Mouse (Mus musculus): ENCODE results near the gene Il33.

Il33 gene

DNA sequence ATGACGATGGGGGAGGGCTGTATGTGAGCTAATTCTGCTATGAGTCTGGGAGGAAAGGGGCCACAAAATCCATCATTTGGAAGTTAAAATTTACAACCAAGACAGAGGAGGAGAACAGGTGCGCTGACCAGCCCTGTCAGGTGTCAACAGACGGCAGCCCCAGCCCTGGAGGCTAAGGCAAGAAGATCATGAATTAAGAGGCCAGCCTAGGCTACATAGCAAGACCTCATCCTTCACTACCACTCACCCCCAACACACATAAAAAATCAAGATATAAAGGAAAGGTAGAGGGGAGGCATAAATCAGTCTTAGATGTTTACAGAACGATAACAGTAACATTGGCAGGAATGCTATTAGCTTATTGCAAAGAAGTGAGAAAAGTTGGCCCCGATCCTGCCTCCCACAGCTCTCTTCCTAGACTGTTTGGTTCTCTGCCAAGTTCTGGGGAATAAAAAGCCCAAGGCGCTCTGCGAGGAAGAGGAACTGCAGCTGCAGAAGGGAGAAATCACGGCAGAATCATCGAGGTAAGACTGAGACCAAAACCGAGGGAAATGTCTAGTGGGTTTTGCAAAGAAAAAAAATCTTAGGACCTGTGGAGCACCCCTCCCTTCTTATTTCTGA lies at the start of gene Il33:
Il33 (plus strand) TSS at position 477 of the 621 bp plus-strand sequence.
- no peak for DNase-seq (ENCODE audit: low spot score in 2 of 2)

DNA sequence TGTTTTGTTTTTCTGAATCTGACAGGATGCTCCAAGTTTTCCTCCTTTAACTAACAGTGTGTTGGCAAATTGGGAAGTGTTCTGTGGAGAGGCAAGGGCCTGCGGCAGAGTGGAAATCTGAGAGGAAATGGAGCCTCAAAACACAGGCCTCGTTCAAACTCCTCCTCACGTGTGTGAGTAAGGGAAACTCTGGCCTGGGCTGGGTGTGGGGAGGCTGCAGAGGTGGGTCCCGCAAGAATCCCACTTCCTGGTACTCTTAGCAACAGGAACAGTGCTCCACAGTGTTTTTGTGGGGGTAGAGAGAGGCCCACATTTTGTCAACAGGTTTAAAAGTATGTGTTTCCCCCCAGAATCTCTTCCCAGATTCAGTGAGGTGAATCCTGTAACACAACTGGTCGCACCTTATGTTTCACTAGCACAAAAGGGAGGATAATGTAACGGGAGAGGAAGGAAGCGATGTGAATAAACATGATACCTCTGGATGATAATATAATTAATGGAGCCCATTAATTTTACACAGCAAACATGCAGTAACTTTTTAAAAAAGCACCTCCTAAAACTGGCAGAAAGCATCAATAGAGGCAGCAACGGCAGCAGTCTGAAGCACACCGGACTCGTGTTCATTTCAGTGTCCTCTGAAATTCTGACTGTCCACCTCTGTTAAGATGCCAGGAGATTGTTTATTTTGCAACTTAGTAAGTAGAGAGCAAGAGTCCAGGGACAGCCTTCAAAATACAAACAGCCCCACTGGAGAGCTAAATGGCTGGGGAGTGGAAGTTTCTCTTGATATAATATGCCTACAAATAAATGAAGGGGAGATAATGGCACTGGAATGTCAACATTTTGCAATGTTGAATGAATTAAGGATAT lies 47.3 kb upstream of the Il33 start:
- DNase-seq (ENCODE audit: low spot score in 2 of 2) = no peak

DNA sequence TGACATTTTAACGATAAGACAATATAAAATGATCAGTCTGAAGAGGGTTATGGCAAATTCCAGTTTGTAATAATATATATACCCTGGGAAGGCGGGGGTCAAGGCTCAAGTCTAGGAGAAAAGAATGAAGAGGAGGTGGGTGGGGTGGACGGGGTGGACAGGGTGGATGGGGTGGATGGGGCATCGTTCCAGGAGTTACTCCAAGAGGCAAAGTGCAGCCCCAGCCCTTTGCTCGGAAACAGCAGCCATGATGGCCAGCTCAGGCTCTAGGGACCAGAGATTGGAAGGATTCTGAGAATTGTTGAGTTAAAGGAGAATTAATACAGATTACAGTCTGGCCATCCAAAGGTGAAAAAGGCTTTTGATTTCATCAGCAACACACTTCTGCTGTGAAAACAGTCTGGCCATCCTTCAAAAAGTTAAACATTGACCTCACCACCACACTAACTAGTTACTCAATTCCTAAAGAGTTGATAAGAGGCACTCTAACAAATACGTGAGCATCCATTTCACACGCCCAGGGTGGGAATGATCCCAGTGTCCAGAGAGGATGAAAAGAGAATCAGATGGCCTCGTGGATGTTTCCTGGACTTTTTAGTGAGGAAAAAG lies 45.9 kb upstream of the Il33 start:
- DNase-seq (ENCODE audit: low spot score in 2 of 2) = no peak

DNA sequence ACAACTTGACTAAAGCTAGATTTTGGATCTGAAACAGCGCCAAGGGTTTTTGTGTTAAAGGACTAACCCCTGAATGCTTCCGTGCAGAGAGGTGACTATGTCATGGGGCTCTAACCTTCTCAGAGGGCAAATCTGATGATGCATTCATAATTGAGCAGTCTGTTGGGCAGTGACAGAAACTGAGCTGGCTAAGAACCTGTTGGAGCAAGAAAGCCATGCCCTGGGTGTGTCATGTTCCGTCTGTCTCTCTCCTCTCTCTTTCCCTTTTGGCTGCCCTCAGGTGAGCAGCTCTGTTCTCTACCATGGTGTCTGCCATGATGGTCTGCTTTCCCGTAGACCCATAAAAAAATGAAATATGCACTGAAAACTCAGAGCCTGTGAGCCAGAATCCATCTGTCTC lies 44.0 kb upstream of the Il33 start:
- DNase-seq (ENCODE audit: low spot score in 2 of 2) = no peak

DNA sequence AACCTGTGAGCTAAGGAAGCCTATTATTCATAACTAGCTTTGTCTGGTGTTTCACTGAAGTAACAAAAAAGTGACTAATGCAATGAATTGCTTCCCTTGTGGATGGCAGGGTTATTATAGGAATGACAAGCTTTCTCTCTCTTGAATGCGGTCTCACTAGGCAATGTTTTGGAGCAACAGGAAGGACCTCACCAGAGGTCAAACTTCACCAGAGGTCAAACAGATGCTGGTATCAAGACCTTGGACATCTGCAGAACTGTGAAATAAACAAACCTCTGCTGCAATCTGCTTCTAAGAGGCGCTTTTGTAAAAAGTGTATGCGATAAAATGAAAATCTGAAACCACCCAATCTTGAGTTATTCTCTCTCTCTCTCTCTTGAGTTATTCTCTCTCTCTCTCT lies 42.2 kb upstream of the Il33 start:
- DNase-seq (ENCODE audit: low spot score in 2 of 2) = no peak

DNA sequence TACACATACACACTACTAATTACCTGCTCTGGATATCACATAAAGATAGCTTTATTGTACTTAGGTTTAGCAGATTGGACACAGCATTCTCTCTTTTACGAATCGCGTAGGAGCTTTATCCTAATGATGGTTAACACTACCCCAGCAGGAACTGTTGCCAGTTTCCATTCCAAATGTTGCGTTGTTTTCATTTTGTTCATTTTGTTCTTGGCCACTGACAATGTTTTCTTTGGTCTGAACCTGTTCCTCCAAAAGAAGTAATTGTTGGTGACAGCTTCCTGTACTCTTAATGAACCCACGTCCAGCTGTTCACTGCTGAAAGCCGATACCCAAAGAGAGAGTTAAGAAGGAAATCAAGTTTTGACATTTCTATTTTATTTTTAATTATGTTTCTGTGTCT lies 39.4 kb upstream of the Il33 start:
- DNase-seq (ENCODE audit: low spot score in 2 of 2) = no peak

DNA sequence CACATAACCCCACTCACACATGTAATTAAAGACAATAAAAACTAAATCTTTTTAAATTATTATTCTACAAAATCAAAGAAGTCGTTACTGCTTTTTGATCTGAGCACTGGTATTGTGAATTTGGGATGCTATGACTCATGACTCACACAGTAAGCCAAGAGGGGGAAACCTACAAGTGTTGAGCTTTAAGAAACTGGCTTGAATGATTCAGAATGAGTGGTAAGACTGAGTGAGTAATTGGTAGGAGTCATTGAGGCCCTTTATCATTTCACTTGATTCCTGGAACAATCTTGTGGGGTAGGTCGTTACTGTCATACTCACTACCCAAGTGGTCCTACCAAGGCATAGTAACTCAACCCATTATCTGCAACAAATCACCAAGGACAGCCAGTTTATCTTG lies 37.4 kb upstream of the Il33 start:
- DNase-seq (ENCODE audit: low spot score in 2 of 2) = no peak

DNA sequence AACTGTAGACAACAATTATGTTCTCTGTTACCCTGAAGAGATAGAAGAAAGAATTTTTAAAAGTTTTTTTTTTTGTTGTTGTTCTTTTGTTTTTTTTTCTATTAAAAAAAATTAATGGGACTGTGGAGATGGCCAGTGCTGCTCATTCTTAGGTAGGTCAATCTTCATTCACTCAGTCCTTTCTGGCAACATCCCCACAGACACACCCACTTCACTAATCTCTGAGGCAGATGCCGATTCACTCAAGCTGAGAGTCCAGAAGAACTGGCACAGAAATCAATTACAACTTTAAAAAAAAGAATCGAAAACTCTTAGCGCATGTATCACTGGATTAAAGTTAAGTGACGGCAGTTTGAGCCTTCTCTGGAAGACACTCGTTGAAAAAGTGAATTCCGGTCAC lies 36.0 kb upstream of the Il33 start:
- no peak for DNase-seq (ENCODE audit: low spot score in 2 of 2)

DNA sequence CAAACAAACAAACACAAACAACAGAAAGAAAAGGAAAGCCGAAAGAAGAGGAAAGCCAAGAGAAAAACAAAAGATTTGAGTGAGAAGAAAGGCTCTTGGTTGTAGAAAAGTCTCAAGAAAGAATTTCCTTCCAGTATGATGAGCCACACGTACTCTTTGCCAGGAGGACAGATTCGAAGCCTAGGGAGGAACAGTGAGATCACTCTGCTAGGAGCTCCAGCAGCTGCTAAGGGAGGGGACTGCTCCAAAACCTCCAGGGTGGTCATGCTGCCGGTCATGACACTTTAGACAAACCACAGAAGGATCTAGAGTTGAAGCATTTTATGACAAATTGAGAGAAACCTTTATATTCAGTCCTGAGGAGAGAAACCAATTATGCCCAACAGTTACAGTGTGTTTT lies 32.9 kb upstream of the Il33 start:
- no peak for DNase-seq (ENCODE audit: low spot score in 2 of 2)

DNA sequence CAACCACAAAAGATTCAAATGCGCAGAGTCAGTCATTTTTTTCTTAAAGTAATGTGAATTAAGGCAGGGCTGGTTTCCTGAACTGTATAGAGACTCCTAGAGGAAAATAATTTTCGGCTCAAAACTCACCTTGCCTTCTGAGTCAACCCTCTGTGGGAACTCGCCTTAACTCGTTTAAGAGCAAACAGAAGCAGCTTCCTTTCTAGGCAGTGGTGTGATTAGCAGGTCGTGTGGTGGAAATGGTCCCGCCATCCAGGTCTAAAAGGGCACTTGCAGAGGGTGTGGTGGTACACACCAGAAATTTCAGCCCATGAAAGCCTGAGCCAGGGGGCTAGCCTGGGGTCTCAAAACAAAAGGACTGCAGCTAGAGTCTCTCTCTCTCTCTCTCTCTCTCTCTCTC lies 32.1 kb upstream of the Il33 start:
- DNase-seq (ENCODE audit: low spot score in 2 of 2) = no peak

DNA sequence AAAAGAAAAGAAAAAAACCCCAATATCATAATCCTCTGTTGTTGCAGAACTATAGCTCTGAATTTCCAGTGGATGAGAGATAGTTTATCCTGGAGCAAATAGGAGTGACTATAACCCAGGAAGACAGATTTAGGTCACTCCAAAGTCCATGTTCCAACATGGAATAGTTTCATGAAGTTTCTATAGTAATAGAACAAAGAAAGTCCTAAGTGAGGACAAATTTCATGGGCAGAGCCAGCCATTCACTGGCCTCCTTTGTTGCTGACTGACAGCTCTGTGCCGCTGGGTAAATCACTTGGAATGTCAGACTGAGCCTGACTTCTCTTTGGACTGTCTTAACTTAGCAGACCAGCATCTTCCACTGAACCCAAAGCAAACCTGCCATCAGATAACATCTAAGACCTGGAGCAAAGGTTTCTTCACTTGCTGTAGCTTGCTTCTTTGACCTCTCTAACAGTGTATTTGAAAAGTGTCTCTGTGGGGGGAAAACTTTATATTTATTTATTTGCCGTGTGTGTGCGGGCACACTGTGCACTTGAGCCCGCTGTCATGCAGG lies 31.1 kb upstream of the Il33 start:
- no peak for DNase-seq (ENCODE audit: low spot score in 2 of 2)

DNA sequence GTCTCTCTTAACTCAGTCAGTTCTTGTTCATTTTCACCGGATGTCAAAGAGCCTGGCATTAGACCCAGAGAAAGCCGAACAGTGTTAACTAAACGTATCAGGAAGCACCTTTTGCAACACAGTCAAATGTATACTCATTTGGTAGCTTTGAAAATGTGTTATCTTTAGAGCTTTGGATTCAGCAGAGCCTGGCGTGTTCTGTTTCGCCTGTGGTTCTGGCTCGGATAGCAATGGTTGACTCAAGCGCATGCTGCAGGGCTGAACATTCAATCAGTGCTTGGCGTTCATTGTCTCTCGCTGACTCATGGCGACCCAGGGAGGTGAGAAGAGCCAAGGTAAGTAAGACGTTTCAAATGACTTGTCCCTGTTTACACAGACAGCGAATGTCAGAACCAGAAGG lies 30.5 kb upstream of the Il33 start:
- no peak for DNase-seq (ENCODE audit: low spot score in 2 of 2)

DNA sequence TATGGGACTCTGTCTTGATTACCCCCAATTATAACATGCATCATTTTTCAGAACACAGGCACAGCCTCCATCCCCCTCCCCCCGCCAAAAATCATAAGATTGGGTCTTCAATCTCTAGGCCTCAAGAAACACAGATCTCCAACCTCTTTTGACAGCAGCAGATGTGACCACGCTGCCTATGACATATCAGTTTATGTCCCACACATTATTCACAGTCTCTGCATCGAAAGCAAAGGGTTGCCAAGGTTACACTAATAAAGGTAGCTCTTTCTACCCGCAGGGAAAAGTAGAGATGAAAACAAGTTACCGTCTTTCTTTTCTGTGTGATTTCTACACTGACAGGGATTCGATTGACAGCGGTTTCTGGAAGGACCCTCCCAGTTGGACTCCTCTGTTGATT lies 29.9 kb upstream of the Il33 start:
- DNase-seq (ENCODE audit: low spot score in 2 of 2) = no peak

DNA sequence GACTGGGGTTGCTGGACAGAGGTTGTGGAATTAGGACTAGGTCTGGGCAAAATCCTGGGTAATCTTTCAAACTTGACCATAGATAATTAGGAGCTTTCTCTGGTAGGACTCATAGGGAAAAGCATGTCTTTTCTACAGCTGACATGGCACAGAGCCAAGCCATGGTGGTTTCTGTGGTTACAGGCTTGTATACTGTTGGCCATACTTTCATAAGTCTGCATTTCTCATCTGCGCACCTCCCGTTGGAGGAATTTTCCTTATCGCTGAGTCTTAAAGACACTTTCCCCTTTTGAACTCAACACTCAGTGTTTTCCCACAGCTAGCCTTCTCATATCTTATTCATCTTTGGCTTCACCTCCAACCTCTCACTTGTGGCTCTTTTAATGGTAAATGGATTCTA lies 24.6 kb upstream of the Il33 start:
- no peak for DNase-seq (ENCODE audit: low spot score in 2 of 2)

DNA sequence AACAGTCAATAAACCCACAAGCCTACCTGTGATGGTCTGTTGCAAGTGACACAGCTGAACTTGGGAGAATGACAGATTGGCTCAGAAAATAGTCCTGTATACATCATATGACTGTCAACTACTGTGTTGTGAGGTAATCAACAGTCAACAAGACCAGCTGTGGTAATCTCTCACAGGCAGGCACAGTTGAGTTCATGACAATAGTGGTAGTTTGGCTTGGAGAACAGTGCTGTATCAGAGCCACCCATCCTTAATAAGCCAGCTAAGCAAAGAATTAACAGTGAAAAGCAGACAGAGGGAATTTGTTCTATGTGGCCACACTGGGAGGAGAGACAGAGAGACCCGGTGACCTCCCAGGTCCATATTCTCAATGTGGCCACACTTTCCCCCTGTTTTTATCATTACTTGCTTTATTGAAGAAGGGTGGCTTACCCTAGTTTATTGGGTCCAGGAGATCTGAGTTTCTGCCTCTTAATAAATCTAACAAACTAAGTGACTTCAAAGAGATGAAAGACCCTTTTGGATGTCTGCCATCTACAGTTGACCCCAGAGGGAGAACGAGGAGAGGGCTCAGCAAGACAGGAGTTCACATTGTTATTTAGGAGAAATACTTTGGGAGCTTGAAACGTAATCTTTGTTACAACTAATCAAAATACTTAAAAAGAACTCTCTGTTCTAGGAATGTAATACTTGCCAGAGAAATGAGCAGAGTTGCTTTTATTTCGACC lies 22.4 kb upstream of the Il33 start:
- no peak for DNase-seq (ENCODE audit: low spot score in 2 of 2)

DNA sequence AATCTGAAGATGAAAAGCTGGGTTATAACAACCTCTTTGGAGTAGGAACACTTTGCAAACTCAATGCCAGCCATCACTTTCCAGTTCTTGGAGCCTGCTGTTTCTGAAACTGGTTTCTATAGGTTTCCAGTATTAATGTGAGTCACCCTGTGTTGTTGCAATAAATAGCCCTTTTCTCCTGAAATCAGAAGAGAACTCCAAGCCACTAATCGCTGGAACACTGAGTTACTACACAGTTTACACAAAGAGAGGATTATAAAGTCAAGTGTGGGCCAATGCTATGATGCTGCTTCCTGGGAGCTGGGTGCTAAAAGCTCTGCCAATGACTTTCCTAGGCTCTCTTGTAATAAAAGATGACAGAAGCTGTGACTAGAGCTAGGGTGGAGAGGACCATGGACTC lies 19.0 kb upstream of the Il33 start:
- DNase-seq (ENCODE audit: low spot score in 2 of 2) = no peak

DNA sequence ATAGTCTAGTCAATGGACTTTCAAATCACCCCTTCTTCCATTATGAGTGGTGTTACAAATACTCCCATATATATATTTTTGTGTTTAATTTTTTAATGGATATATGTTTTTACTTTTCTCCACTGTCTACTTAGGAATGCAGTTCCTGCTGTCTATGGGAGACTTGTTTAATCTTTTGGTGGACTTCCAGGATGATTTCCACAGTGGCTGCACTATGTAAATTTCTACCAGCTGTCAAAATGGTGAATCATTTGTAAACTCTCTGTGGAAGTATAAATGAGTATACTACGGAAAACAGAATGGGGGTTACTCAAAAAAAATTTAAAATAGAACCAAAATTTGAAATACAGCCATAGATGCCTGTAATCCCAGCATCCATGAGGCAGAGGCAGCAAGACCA lies 15.7 kb upstream of the Il33 start:
- DNase-seq (ENCODE audit: low spot score in 2 of 2) = no peak

DNA sequence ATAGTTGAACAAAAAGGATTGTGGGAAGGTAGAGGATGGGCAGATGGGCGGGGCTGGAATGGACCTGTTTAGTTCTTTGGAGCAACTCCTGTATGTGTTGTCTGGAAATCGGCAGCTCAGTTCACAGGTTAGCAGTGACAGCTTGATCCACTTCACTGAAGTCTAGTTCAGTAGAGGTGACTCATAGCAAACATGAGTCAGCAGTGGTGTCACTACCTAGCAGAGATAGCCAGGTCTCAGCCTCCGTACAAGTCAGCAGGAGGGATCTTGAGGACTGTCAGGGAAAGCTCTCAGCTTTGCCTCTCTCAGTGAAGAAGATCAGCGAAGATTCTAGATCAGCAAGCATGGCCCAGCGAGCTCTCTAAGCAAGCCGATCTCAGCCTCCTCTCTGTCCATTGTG lies 13.0 kb upstream of the Il33 start:
- DNase-seq (ENCODE audit: low spot score in 2 of 2) = no peak

DNA sequence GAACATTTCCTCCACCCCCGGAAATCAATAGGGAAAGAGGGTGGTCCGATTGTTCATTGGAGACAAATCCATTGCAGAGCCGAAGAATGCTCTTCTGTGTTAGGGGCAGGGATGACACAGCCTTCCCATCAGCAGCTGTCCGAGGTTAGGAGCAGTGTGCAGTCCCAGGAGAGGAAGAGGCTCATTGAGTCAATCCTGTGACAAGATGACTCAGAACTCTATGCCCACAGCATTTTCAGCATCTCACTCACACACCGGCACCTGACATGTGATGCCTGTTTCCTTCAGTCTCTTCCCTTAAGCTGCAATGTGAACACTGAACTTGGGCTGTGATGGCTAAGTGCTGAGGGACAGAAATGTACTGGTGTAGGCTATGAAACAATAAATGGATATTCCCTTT lies 7.5 kb upstream of the Il33 start:
- no peak for DNase-seq (ENCODE audit: low spot score in 2 of 2)

DNA sequence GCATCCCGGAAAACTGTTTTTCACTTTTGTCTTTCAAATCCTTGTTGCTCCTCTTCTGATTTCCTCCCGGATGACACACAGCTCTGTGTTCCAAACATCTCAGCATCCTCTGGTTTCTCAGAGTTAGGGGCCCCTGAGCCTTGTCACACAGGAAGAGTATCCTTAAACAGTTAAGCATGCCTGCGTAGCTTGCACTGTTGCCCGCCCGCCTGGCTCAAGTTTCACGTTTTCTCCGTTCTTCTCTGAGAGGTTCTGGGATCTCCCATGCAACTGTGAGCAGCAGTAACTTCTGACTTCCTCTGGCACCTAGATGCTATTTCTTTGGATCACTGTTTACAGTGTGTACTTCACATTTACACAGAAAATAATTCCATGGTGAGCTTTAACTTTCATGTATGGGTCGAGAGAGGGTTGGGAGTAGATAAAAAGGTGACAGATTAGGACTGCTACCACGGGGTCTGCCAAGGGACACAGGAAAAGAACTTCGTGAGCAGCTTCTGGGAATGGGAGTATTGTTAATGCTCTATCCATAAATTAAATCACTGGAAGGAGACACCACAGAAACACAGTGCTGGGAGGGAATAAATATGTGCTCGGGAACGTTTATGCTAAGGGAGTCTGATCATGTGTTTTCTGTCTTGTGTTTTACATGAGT lies 1.3 kb downstream of the Il33 start:
- no peak for DNase-seq (ENCODE audit: low spot score in 2 of 2)

DNA sequence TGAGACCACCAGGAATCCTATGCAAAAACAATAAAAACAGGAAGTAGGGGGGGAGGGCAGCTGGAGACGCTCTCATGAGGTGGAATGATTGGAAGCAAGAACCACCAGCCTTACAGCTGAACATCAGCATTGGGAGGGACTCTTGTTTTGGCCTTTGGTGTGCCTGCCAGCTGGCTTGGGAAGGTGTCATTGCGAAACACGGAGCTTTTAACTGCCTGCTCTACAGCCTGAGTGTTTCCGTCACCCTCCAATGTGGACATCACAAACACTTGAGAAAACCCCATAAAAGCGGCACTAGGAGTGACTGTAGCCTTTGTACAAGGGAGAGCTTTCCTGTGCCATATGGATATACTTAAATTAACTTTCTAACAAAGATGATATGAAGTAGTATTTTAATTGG lies 5.4 kb downstream of the Il33 start:
- no peak for DNase-seq (ENCODE audit: low spot score in 2 of 2)

DNA sequence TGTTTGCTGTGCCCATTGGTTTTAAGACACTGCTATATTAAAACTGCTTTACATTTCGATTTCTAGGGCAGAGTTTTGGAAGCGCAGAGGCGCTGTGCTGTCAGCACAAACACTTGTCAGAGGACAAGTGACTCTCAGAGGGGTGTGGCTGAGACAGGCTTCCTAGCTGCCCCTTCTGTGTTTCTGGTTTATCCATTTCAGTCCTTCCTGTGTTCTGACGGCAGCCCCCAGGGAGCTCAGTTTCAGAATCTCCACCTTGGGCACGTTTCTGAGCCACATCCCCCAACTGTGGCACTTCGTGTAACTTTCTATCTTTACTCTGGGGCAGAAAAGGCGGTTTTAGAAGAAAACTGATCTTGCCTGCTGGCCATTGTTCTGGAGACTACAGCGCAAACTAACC lies 12.5 kb downstream of the Il33 start:
- DNase-seq (ENCODE audit: low spot score in 2 of 2) = no peak

Measured in spleen, postnatal 36 days (tissue).